Mouse (Mus musculus): ENCODE results near the gene Btnl9. TPM values are rescaled to one million over a fixed set of nuclear protein-coding genes. Genes with fewer than 3 reads are reported as not detected.
"Not testable (repeated sequence)": the region's sequence is repeated elsewhere in the genome, so short reads cannot be mapped to it uniquely, and the experiment has no call there.

Btnl9 gene
- polyA plus RNA-seq, 1 experiment from 2014 or later = 6.4 TPM

GRCm38 (mm10) chr11:49189737-49190136 is 2.8 kb upstream of the Btnl9 start:
- no peak overlapping the region for H3K27ac ChIP-seq (ENCODE audit: low read length)
- H3K4me1 ChIP-seq (ENCODE audit: control insufficient read depth, insufficient read depth, low read length) = no peaks in the 10 kb centered on the region
- no peak overlapping the region for H3K4me2 ChIP-seq (ENCODE audit: low read depth, low read length)
- H3K9ac ChIP-seq (ENCODE audit: low read length) = no peak overlapping the region
- H3K4me3 ChIP-seq (ENCODE audit: low read length) = no peak overlapping the region
- H3K9me3 ChIP-seq (replicated peaks; ENCODE audit: control insufficient read depth, low read length) = no peaks in the 10 kb centered on the region
- ATAC-seq (replicated peaks; ENCODE audit: extremely low read depth, insufficient read depth, low FRiP score) = no peak
- H3K27me3 ChIP-seq (ENCODE audit: control insufficient read depth, insufficient read depth, low read length) = no peaks in the 10 kb centered on the region
- no peaks in the 10 kb centered on the region for H3K36me3 ChIP-seq (ENCODE audit: control insufficient read depth, insufficient read depth)
- WGBS = 2% methylated on average over 7 of the region's 7 CpGs

- Histone ChIP-seq H3K4me2 (ENCODE audit: low read depth, low read length) (no peak overlapping the region), H3K4me1 (ENCODE audit: control insufficient read depth, insufficient read depth, low read length) (no peaks in the 10 kb centered on the region), H3K9me3 (replicated peaks; ENCODE audit: control insufficient read depth, low read length) (no peaks in the 10 kb centered on the region), H3K27ac (ENCODE audit: low read length) (peak overlapping the region; percentile 40), H3K9ac (ENCODE audit: low read length) (no peak overlapping the region), H3K4me3 (ENCODE audit: low read length) (no peak overlapping the region), H3K36me3 (ENCODE audit: control insufficient read depth, insufficient read depth) (no peaks in the 10 kb centered on the region), H3K27me3 (ENCODE audit: control insufficient read depth, insufficient read depth, low read length) (no peaks in the 10 kb centered on the region)
- 63% methylated on average over 10 of the region's 10 CpGs for WGBS
- no peak for ATAC-seq (replicated peaks; ENCODE audit: extremely low read depth, insufficient read depth, low FRiP score)
These were observed 742 bp upstream of the Btnl9 start for GRCm38 (mm10) chr11:49187701-49188100.

- H3K4me2 ChIP-seq (ENCODE audit: low read depth, low read length) = peak overlapping the region; percentile 16; the same call in 1 of the 2 replicates
- peak overlapping the region; percentile 23 for H3K4me3 ChIP-seq (ENCODE audit: low read length)
- H3K4me1 ChIP-seq (ENCODE audit: control insufficient read depth, insufficient read depth, low read length) = no peaks in the 10 kb centered on the region
- no peak for ATAC-seq (replicated peaks; ENCODE audit: extremely low read depth, insufficient read depth, low FRiP score)
- WGBS = 75% methylated on average over 6 of the region's 6 CpGs
- H3K27ac ChIP-seq (ENCODE audit: low read length) = peak overlapping the region; percentile 30
- H3K36me3 ChIP-seq (ENCODE audit: control insufficient read depth, insufficient read depth) = no peaks in the 10 kb centered on the region
- no peaks in the 10 kb centered on the region for H3K27me3 ChIP-seq (ENCODE audit: control insufficient read depth, insufficient read depth, low read length)
- H3K9me3 ChIP-seq (replicated peaks; ENCODE audit: control insufficient read depth, low read length) = no peaks in the 10 kb centered on the region
- H3K9ac ChIP-seq (ENCODE audit: low read length) = no peak overlapping the region
These were observed 507 bp downstream of the Btnl9 start for GRCm38 (mm10) chr11:49186452-49186851.

- peak; percentile 35; the same call in 1 of the 2 replicates for ATAC-seq (replicated peaks; ENCODE audit: extremely low read depth, insufficient read depth, low FRiP score)
- no peak overlapping the region for H3K4me2 ChIP-seq (ENCODE audit: low read depth, low read length)
- H3K9ac ChIP-seq (ENCODE audit: low read length) = no peak overlapping the region
- no peak overlapping the region for H3K4me3 ChIP-seq (ENCODE audit: low read length)
- H3K9me3 ChIP-seq (replicated peaks; ENCODE audit: control insufficient read depth, low read length) = no peaks in the 10 kb centered on the region
- 47% methylated on average over 1 of the region's 1 CpGs for WGBS
- H3K4me1 ChIP-seq (ENCODE audit: control insufficient read depth, insufficient read depth, low read length) = no peaks in the 10 kb centered on the region
- no peak overlapping the region for H3K27ac ChIP-seq (ENCODE audit: low read length)
- no peaks in the 10 kb centered on the region for H3K36me3 ChIP-seq (ENCODE audit: control insufficient read depth, insufficient read depth)
- H3K27me3 ChIP-seq (ENCODE audit: control insufficient read depth, insufficient read depth, low read length) = no peaks in the 10 kb centered on the region
These were observed 3.8 kb downstream of the Btnl9 start for GRCm38 (mm10) chr11:49183172-49183571.

GRCm38 (mm10) chr11:49176047-49176779 is 10.7 kb downstream of the Btnl9 start:
- not testable (repeated sequence) for ATAC-seq (replicated peaks; ENCODE audit: extremely low read depth, insufficient read depth, low FRiP score); H3K36me3 ChIP-seq (ENCODE audit: control insufficient read depth, insufficient read depth); H3K4me2 ChIP-seq (ENCODE audit: low read depth, low read length); H3K4me3 ChIP-seq (ENCODE audit: low read length); H3K9me3 ChIP-seq (replicated peaks; ENCODE audit: control insufficient read depth, low read length); H3K9ac ChIP-seq (ENCODE audit: low read length); H3K4me1 ChIP-seq (ENCODE audit: control insufficient read depth, insufficient read depth, low read length); H3K27ac ChIP-seq (ENCODE audit: low read length); H3K27me3 ChIP-seq (ENCODE audit: control insufficient read depth, insufficient read depth, low read length)
- 67% methylated on average over 4 of the region's 4 CpGs for WGBS

GRCm38 (mm10) chr11:49175345-49175744 is 11.6 kb downstream of the Btnl9 start:
- Histone ChIP-seq H3K27me3 (ENCODE audit: control insufficient read depth, insufficient read depth, low read length) (no peaks in the 10 kb centered on the region), H3K4me3 (ENCODE audit: low read length) (no peak overlapping the region), H3K4me1 (ENCODE audit: control insufficient read depth, insufficient read depth, low read length) (no peaks in the 10 kb centered on the region), H3K9me3 (replicated peaks; ENCODE audit: control insufficient read depth, low read length) (no peaks in the 10 kb centered on the region), H3K9ac (ENCODE audit: low read length) (no peak overlapping the region), H3K36me3 (ENCODE audit: control insufficient read depth, insufficient read depth) (no peaks in the 10 kb centered on the region), H3K4me2 (ENCODE audit: low read depth, low read length) (no peak overlapping the region), H3K27ac (ENCODE audit: low read length) (no peak overlapping the region)
- ATAC-seq (replicated peaks; ENCODE audit: extremely low read depth, insufficient read depth, low FRiP score) = no peak
- whole genome bisulfite sequencing = 78% methylated on average over 8 of the region's 8 CpGs

GRCm38 (mm10) chr11:49170576-49170975 is 16.4 kb downstream of the Btnl9 start:
- Histone ChIP-seq H3K9me3 (replicated peaks; ENCODE audit: control insufficient read depth, low read length) (peaks cover 7% of the 10 kb centered on the region), H3K4me1 (ENCODE audit: control insufficient read depth, insufficient read depth, low read length) (peaks cover 5% of the 10 kb centered on the region), H3K9ac (ENCODE audit: low read length) (no peak overlapping the region), H3K27me3 (ENCODE audit: control insufficient read depth, insufficient read depth, low read length) (peaks cover 12% of the 10 kb centered on the region; the same call in 1 of the 2 replicates), H3K4me3 (ENCODE audit: low read length) (no peak overlapping the region), H3K4me2 (ENCODE audit: low read depth, low read length) (no peak overlapping the region), H3K36me3 (ENCODE audit: control insufficient read depth, insufficient read depth) (no peaks in the 10 kb centered on the region), H3K27ac (ENCODE audit: low read length) (no peak overlapping the region)
- WGBS = 87% methylated on average over 4 of the region's 4 CpGs
- ATAC-seq (replicated peaks; ENCODE audit: extremely low read depth, insufficient read depth, low FRiP score) = no peak

- peaks cover 7% of the 10 kb centered on the region for H3K9me3 ChIP-seq (replicated peaks; ENCODE audit: control insufficient read depth, low read length)
- ATAC-seq (replicated peaks; ENCODE audit: extremely low read depth, insufficient read depth, low FRiP score) = 0 out of 2 replicates have a peak, but pooled peaks have one; percentile 14
- WGBS = 8% methylated on average over 50 of the region's 50 CpGs
- no peak overlapping the region for H3K27ac ChIP-seq (ENCODE audit: low read length)
- peaks cover 12% of the 10 kb centered on the region; the same call in 1 of the 2 replicates for H3K27me3 ChIP-seq (ENCODE audit: control insufficient read depth, insufficient read depth, low read length)
- peaks cover 5% of the 10 kb centered on the region for H3K4me1 ChIP-seq (ENCODE audit: control insufficient read depth, insufficient read depth, low read length)
- peak overlapping the region; percentile 58 for H3K4me2 ChIP-seq (ENCODE audit: low read depth, low read length)
- H3K4me3 ChIP-seq (ENCODE audit: low read length) = peak overlapping the region; percentile 37
- H3K36me3 ChIP-seq (ENCODE audit: control insufficient read depth, insufficient read depth) = no peaks in the 10 kb centered on the region
- no peak overlapping the region for H3K9ac ChIP-seq (ENCODE audit: low read length)
These were observed 17.9 kb downstream of the Btnl9 start for GRCm38 (mm10) chr11:49168839-49169611.

Data from heart, embryonic 16.5 days (tissue).